Mouse (Mus musculus) monocyte, adult 2 months (primary cell): ENCODE results near the gene Depdc1b.

Experiments used
- DNase-seq, 2 experiments: peaks; one replicate each; pipeline ENCODE4 v3.0.0; 2022; ENCODE audit warnings: low spot score in 2 of 2, low read depth in 1 of 2

Depdc1b gene

GRCm38 (mm10) chr13:108316487-108316903 is 363 bp downstream of the Depdc1b start:
- no peak for DNase-seq

- DNase-seq = no peak
Observed at GRCm38 (mm10) chr13:108317414-108317813, 1.3 kb downstream of the Depdc1b start.

- no peak for DNase-seq
Observed at GRCm38 (mm10) chr13:108319028-108319427, 2.9 kb downstream of the Depdc1b start.

GRCm38 (mm10) chr13:108320216-108320615 is 4.1 kb downstream of the Depdc1b start:
- DNase-seq = no peak

DNA sequence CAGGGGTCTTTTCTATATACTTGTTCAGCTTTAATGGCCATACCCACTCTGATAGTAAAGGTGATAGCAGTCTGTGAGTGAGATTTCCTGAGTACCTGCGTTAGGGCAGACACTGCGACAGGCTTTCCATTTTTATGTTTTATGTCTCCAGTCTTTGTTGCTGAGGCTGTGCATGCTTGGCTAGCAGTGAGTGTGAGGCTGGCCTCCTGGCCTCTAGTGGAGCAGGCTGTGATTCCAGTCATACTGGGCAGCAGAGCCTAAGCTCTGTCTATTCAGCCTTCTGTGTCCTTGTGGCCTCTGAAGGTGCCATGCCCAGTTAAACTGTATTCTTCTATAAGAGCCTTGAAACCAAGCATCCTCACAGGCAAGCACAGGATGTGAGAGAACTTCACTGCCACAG is 6.3 kb downstream of the Depdc1b start:
- DNase-seq = no peak

- no peak for DNase-seq
Observed at GRCm38 (mm10) chr13:108323317-108323716, 7.2 kb downstream of the Depdc1b start.

DNA sequence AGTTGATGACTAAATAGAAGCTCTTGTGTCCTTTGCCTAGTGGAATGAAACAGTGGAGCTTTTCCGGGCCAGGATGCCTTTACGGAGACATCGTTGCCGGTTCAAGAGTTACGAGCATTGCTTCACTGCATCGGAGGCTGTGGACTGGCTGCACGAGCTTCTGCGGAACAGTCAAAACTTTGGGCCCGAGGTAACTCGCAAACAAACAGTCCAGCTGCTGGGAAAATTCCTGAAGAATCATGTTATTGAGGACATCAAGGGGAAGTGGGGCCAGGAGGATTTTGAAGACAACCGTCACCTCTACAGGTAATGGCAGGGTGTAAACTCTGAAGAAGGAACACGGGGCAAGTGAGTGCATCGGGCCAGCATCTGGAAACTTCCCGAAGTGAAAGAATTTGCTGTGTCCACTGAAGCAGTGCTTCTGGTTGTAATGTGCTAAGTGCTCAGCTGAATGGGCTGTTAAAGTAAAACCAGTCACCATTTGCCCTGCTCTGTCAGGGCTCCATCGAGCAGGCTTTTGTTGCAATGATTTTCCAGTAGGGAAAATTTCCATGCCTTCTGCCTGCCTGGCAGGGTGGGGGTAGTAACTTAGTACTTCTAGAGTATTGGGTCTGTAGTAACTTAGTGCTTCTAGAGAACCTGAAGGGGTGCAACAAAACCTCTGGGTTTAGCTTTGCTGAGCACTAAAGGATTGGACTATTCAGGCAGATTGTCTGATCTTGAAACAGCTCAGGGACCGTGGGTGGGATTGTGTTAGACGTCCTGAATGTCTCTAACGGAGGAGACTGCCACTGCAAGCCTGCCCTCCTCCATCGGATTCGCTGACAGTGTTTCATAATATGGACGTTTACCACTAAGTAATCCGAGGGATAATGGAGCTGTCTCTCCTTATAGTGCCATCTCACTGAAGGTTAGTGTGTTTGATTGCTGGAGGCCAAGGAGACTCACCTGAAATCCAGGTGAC is 8.0 kb downstream of the Depdc1b start:
- no peak for DNase-seq

- no peak for DNase-seq
Observed at GRCm38 (mm10) chr13:108325871-108326270, 9.7 kb downstream of the Depdc1b start.

DNA sequence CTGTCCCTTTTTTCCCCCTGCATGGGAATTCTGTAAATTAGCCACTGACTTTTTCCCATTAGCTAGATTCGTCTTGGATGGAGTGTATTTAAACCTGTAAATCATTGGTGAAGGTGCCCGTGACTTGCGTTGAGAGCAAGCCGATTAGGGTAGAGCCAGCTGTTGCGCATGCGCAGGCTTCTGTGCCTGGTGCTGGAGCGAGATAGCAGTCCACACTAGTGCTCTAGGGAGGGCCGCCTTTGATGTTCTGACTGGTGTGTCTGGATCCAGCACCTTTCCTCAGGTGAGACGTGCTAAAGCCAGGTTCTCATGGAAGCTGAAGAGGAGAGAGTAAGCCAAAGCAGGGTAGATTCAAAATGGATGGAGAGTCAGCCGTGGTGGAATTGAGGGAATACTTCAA is 10.2 kb downstream of the Depdc1b start:
- DNase-seq = no peak

DNA sequence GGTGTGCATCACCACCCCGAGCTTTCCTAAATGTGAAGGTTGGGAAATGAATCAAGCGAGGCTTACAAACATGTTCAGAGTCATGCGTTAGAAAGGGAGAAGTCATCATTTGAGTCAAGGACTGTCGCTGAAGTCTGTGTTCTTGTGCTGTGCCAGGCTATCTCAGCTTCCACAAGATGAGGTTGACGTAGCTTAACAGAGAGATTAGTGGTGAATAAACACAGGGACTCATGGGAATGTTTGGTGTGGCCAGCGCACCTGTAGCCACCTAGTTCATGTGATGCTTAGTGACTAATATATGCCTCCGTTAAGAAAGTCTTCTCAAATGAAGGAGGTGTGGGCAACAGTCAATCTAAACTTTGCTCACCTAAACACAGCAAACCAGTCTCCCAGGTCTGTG is 10.9 kb downstream of the Depdc1b start:
- DNase-seq = no peak

- DNase-seq = no peak
Observed at GRCm38 (mm10) chr13:108328406-108329180, 12.5 kb downstream of the Depdc1b start.

DNA sequence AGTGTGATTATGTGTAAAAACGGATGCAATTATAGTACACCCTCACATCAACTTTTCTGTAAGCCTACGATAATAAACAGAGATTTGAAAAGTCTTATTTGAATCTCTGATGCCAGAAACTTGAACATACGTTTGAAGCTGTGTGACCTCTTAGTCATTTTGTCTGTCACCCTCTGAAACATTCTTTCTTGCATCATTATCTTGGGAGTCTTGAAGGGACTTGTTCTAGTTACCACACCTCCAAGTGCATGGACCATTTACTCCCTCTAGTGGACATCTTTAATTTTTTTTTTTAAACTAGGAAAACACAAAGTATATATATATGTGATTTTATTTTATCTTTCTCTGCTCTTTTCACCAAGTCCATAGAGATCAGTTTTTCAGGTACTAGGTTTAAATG is 13.6 kb downstream of the Depdc1b start:
- DNase-seq = no peak

DNA sequence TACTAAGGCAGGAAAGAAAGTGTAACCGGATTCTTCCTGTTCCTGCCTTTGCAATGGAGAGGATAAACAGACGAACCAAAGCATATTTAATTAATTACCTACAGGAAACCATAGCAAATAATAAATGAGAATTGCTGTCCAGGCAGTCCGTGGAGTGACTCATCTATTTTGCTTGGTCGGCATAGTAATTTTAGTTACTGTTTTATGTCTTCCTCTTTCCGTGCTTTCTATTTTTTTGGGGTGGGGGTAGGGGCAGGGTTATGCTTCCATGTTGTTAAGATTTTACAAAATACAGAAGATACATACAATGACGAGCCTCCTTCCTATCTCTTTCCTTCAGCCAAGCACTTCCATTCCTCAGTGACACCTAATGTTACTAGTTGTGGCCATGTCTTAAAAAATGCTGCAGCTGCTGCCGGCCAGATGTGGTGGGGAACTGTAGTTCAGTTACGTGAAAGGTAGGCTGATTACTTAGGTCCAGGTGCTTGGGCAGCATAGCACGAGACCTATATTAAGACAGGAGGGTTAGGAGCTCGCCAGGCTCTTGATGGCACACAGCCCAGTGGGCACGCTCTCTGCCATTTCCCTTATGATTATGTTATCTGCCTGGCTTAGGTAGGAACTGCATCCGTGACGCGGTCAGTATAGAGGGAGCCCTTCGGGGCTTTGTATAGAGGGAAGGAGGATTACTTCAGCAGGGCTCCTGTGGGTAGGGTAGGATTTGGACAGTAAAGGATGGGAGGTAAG is 19.3 kb downstream of the Depdc1b start:
- no peak for DNase-seq

GRCm38 (mm10) chr13:108336192-108336591 is 20.1 kb downstream of the Depdc1b start:
- no peak for DNase-seq

DNA sequence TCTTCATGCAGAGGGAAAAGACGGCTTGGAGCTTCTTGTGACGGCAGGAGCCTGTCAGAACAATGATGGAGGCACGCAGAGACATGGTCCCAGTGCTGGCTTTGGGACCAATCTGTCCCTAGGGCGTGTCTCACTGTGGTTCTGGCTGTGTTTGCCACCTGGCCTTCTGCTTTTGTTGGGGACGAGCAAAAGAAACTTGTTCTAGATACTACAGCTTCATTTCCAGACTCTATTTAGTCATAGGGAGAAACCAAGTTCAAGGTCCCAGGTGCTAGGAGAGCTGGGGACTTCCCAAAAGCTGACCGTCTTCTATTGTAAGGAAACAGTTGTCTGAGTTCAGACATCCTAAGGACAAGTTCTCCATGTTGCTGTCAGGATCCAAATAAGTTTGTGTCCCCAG is 21.2 kb downstream of the Depdc1b start:
- DNase-seq = no peak

DNA sequence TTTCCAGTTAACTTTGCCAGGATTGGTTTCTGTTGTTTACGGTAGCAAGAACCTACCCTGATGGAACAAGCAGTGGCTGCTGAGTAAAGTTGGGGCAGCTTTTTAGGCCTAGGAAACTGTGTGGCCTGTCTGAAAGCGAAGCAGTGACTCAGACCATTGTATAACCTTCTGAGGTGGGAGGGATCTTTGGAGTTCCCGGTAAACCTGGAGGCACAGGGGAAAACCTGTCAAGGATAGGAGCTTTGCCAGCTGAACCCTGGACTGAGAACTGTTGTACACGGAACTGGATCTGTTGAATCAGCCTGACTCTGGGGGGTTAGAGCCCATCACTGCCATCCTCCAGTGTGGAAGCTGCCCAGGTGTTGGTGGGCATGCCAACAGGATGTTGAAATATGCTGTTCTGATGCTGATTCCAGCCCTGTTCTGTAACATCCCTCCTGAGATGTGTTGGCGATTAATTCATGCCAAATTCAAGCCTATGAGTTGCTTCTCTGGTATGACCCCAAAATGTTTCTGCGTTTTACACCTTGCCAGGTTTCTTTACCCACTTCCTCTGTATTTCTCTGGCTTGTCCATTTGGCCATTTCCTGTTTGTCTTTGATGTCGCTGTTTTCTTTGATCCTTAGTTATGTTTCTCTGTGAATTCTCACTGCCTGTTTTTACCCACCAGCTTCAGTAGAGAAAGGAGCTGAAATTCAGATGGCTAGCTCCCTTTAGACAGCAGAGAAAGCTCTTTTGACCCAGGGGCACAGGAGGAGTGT is 22.1 kb downstream of the Depdc1b start:
- DNase-seq = no peak

- no peak for DNase-seq
Observed at GRCm38 (mm10) chr13:108339907-108340596, 23.9 kb downstream of the Depdc1b start.

- no peak for DNase-seq
Observed at GRCm38 (mm10) chr13:108341585-108341984, 25.5 kb downstream of the Depdc1b start.

GRCm38 (mm10) chr13:108345756-108346155 is 29.6 kb downstream of the Depdc1b start:
- no peak for DNase-seq

DNA sequence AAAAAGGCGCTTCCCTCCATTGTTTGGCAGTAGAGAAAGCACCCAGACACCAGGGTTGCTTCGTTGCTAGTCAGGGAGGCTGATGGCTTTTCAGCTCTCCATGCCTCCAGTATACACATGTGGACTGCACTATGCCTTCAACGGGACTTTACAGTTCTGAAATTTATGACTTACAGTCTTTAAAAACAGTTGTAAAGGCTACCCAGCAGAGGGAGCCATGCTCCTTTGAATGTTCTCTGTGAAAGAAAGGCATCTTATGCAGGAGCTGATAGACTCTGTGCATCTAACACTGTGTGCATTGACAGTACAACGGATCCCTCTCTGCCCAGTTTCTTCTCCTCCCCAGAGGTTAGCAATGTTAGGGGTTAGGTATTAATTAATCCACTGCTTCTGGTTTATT is 30.9 kb downstream of the Depdc1b start:
- no peak for DNase-seq
